Mouse (Mus musculus) stomach, postnatal 0 days (tissue): ENCODE results near the gene Actn3.

Experiments
- CTCF ChIP-seq: IDR thresholded peaks from 2 replicates; pipeline ENCODE4 v1.5.1; 2016; ENCODE audit warnings: antibody characterized with exemption, low read depth, mild to moderate bottlenecking, moderate library complexity
- EP300 ChIP-seq: optimal IDR thresholded peaks from 2 replicates; pipeline ENCODE3; 2016; ENCODE audit warnings: antibody characterized with exemption

DNA sequence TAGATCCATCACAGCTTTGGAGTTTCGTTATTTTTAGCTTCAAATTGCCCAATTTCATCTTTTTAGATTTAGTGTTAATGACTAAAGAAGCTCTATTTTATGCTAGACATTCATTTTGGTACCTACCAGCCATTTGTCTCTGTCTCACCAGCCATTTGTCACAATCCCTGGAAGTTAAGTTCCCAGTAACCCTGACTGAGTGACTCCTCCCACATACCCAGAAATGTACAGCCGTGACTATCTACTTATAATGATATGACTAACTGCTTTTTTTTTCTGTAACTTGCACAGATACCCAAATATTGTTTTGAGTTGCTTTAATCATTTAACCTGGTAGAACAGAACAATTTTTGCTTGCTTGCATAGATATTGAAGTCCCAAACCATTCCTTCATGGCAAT, 31.9 kb downstream of the Actn3 start:
- TF ChIP-seq CTCF (no peak), EP300 (no peak)
